Mouse (Mus musculus) layer of hippocampus, postnatal 36 days (tissue): Measurements from ENCODE around the gene Tent5b. TPM values are rescaled to one million over a fixed set of nuclear protein-coding genes. Genes with fewer than 3 reads are reported as not detected.
A peak's percentile ranks its signal among the peaks of the same experiment; 100 is the strongest.

Source experiments
- DNase-seq, 2 experiments: peaks; one replicate each; pipeline ENCODE4 v3.0.0; 2022
- total RNA-seq, 2 experiments: library from RNA; stranded (reverse); gene quantifications; 2 replicates each; pipeline ENCODE4 v1.2.3; 2021

Tent5b gene
- total RNA-seq = not detected

DNA sequence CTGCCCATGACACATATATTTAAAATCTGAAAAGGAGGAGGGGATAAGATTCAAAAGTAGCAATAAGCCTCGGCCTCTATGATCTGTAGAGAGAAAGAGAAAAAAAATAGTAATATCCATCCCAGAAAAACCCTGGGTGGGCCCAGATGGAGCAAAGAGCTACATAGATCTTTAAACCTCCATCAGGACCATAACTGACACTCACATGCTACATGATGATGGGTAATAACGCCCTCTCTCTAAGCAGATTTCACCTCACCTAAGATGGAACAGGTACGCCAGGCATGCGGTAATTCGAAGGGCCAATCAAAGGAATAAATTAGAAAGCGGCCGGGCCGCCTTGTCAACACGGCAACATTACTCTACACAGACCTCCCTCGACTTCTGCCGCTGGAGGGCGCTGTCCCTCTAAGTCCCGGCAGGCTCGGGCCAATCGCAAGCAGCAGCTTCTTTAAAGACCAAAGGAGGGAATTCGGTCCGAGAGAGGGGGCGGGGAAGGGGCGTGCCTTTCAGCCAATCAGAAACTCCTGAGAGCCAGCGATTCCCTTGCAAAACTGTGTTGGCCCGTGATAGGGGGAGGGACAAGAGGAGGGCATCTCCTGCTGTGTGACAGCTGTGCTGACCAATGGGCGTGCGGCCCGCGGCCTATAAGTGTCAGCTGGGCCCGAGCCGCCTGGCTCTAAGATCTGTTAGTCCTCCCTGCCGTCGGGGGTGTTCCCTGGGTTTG lies at the start of gene Tent5b:
Gene Tent5b (plus strand): TSS at position 675 of the 727 bp plus-strand sequence.
- DNase-seq = peak; percentile 92

- DNase-seq = no peak
Observed at GRCm38 (mm10) chr4:133431508-133431907, 48.4 kb upstream of the Tent5b start.

DNA sequence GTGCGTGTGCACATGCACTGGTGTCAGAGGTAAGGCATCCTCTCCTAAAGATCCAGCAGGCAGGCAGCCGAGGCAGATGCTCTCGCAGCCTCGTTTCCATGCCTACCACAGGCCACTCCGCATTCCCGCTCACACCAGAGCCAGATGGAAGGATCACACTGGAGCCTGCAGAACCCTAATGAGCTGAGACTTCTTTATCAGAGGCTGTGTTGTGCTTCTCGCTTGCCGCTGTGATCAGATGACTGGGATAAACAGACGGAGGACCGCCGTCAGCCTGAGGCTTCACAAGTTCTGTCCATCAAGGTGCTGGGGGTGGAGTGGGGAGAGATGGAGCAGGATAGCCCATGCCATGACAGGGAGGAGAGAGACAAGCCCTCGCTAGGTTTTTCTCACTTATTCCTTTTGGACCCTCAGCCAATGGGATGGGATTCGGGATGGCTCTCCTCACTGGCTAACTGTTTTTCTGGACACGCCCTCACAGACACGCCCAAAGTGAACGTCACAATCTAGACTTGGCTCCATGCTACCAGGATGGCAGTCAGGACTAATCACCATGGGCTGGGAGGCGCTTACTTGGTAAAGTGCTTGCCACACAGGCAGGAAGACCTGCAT lies 47.3 kb upstream of the Tent5b start:
- DNase-seq = peak; percentile 60 to 62

DNA sequence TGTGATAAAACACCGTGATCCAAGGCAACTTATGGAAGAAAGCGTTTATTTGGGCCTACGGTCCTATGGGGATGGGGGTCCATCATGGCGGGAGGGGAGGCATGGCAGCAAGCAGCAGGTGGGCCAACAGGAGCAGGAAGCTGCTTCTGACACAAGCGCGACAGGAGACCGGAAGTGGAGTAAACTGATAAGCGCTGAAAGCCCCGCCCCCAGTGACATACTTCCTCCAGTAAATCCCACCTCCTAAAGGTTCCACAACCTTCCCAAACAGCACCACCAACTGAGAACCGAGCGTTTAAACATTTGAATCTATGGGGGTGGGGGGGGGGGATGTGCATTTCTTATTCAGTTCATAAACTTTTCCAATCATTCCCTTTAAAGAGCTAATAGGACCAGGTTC lies 44.0 kb upstream of the Tent5b start:
- DNase-seq = no peak

DNA sequence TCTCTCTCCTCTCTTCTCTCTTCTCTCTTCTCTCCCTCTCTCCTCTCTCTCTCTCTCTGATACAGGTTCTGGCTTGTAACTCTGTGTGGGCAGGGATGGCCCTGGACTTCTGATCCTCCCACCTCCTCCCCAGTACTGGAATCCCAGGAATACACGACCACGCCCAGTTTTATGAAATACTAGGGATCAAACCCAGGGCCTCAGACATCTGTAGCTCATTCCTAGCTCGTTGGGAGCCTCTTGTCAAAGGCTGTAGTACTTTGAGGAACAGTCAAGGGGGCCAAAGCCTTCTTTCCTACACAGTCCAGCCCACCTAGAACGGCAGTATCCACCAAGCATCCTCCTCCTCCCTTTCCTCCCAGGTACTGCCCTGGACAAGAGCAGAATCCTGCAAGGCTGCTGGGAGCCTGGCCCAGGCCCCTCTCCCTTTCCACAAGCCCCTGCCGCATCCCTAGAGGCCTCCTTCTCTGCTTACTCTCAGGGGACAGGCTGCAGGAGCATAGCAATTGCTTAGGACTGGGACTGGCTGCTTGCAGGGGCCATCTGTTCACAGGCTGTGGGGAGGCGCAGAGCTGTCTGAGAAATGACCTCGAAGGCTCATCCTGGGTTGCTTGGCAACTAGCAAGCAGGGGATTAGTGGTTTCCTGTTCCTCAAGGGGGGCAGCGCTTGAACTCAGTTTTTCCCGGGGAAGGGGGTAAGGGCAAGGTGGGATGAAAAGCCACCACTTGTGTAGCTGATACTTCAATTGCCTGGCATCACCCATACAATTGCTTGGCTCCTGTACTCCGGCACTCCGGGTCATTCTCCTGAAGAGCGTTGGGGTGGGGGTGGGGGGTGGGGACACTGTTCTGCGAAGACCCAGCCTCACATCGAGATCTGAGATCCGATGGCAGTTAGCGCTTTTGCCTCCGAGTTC lies 40.2 kb upstream of the Tent5b start:
- peak in 1 of 2 experiments; percentile 50 for DNase-seq

DNA sequence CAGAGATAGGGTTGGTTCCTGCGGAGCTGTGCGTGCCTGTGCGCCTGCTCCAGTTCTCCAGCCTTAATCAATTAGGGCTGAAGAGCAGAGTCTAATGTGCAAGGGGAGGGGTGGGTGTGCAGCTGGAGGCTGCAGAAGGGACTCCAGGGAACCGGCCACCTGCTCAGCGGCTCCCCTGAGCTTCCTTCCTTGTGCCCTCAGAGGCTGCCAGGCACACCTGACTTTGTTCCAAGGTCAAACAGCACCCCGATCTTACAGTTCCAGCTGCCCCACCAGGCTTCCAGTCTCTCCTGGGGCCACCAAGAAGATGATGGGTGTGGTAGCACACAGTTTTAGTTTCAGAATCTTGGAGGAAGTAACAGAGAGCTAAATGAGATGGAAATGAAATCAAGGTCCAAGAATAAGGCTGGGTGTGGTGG lies 39.5 kb upstream of the Tent5b start:
- no peak for DNase-seq

- no peak for DNase-seq
Observed at GRCm38 (mm10) chr4:133442194-133442593, 37.7 kb upstream of the Tent5b start.

- peak in 1 of 2 experiments; percentile 22 for DNase-seq
Observed at GRCm38 (mm10) chr4:133443085-133443484, 36.8 kb upstream of the Tent5b start.

- DNase-seq = no peak
Observed at GRCm38 (mm10) chr4:133445727-133446126, 34.2 kb upstream of the Tent5b start.

DNA sequence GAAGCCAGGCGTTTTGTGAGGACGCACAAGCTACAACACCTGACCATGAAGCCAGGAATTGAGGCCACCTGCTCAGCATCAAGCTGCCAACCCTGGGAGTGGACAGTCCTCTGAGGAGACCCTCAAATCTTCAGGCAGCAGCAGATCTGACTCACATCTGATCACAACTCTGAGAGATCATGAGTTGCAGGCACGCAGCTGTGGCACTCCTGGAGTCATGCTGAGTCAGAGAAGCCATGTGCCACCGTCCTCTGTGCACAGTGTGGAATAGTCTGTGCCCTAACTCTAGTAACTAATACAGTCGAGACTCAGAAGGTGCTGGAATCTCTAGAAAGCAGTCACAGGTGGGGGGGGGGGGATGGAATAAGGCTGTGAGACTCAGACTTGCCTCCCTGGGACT lies 32.6 kb upstream of the Tent5b start:
- no peak for DNase-seq

- no peak for DNase-seq
Observed at GRCm38 (mm10) chr4:133447967-133448366, 32.0 kb upstream of the Tent5b start.

GRCm38 (mm10) chr4:133448708-133449388 lies 31.1 kb upstream of the Tent5b start:
- DNase-seq = no peak

GRCm38 (mm10) chr4:133449726-133450125 lies 30.2 kb upstream of the Tent5b start:
- DNase-seq = peak in 1 of 2 experiments; percentile 46

GRCm38 (mm10) chr4:133451536-133451935 lies 28.4 kb upstream of the Tent5b start:
- DNase-seq = peak; percentile 76 to 86

DNA sequence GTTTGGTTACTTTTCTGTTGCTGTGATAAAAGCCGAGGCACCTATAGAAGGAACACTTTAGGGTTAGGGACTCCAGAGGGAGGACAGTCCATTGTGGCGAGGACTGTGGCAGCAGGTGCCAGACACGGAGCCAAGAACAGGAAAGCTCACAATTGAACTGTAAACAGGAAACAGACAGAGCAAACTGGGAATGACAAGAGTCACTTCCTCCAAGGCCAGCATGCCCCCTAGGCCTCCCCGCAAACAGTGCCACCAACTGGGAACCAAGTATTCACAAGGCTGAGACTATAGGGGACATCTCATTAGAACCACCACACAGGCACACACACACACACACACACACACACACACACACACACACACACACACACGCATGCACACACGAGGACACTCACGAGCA lies 27.5 kb upstream of the Tent5b start:
- no peak for DNase-seq

DNA sequence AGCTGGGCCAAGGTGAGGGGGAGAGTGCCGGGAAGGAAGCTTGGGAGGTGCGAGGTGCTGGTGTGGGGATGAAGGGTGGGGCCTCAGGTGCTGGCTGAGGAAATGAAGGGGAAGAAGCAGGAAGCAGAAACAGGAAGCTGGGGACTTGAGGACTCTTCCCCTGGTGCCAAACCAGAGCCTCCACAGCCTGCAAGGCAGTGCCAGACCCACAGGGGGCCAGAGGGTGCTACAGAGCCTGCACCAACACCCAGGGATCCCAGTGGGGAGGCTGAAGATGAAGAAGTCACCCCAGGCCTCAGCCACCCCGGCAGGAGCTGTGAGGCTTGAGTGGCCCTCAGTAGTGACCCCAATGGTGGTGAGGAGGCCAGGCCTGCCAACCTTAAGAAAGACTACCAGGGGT lies 21.9 kb upstream of the Tent5b start:
- no peak for DNase-seq

- no peak for DNase-seq
Observed at GRCm38 (mm10) chr4:133460006-133460405, 19.9 kb upstream of the Tent5b start.

GRCm38 (mm10) chr4:133460796-133461325 lies 19.1 kb upstream of the Tent5b start:
- DNase-seq = no peak

- no peak for DNase-seq
Observed at GRCm38 (mm10) chr4:133461362-133461761, 18.6 kb upstream of the Tent5b start.

GRCm38 (mm10) chr4:133463184-133463583 lies 16.7 kb upstream of the Tent5b start:
- no peak for DNase-seq

- peak; percentile 65 to 74 for DNase-seq
Observed at GRCm38 (mm10) chr4:133468080-133468479, 11.9 kb upstream of the Tent5b start.

DNA sequence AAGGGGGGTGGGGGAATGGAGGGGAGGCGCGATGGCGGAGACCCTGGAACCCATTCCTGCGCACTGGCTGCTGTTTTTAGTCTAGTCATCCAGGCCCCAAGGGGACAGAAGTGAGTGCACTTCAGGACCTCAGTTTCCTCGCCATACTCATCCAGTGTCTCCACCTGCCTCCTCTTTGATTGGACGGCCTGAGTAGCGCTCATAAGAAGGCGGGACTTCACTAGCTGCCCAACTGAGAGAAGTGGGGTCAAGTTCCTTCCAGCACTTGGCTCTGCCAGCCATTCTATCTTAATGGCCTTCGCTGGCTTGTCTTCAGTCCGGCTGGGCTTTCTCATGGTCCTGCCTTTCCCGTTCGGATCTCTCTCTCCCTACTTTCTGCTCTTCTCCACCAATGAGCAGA lies 10.8 kb upstream of the Tent5b start:
- no peak for DNase-seq
